Mouse (Mus musculus): ENCODE data around the gene Fbrs.

The Fbrs gene

GRCm38 (mm10) chr7:127519284-127519683 is 40.3 kb downstream of the Fbrs start, which contains the start of gene Gm42715:
Gene Gm42715, plus strand, starts transcription at chr7:127519584.
- DNase-seq (ENCODE audit: low read depth, low spot score) = no peak
